Mouse (Mus musculus) erythroblast, embryonic 14.5 days (primary cell): ENCODE measurements at regions not wholly inside any gene's neighbourhood (a gene's known extent, or its start where the extent isn't known, plus 50 kb on each side); places are given as distances from the start of the nearest gene placed in this dataset.

Experiments
- H3K27me3 ChIP-seq: 2 replicates; pipeline ENCODE4 v1.6.1; 2012; ENCODE audit warnings: inconsistent platforms; ENCODE audit not compliant: control insufficient read depth
- H3K36me3 ChIP-seq: 2 replicates; pipeline ENCODE4 v1.6.1; 2012; ENCODE audit warnings: mild to moderate bottlenecking, inconsistent platforms; ENCODE audit not compliant: control insufficient read depth
- H3K4me1 ChIP-seq: 2 replicates; pipeline ENCODE4 v1.6.1; 2012; ENCODE audit warnings: inconsistent platforms; ENCODE audit not compliant: control insufficient read depth
- H3K4me3 ChIP-seq: replicated peaks from 2 replicates; pipeline ENCODE3; 2012; ENCODE audit warnings: moderate library complexity, mild to moderate bottlenecking, inconsistent platforms
- H3K9me3 ChIP-seq: 2 replicates; pipeline ENCODE4 v1.6.1; 2012; ENCODE audit warnings: low read length, inconsistent platforms, mixed read lengths; ENCODE audit not compliant: control insufficient read depth
- GATA1 ChIP-seq: IDR thresholded peaks from 2 replicates; pipeline ENCODE4 v1.6.1; 2012; ENCODE audit warnings: low read length, inconsistent platforms, mixed read lengths
- TAL1 ChIP-seq: IDR thresholded peaks from 3 replicates; pipeline ENCODE4 v1.6.1; 2012; ENCODE audit warnings: low read length, inconsistent platforms, mixed read lengths

DNA sequence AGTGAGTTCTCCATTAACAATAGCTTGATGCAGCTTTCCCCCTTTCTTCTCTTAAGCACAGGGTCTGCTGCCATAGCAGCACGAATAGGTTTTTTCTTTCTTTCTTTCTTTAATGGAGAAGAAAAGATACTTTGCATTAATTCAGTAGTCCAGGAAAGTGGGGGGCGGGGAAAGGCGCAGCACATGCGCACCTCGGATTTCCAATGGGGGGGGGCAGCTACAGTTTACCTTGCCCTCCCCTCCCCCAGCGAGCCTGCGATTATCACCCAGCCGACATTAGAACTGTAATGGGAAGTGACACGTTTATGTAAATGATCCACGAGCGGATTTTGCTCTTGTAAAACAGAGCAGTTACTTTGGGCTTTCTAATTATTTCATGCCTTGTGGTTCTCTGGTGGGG lies 146.6 kb upstream of the Lef1 start:
- Histone ChIP-seq H3K4me1 (no peaks in the 10 kb centered on the region), H3K9me3 (no peaks in the 10 kb centered on the region; the same call in 1 of the 2 replicates), H3K4me3 (no peak overlapping the region), H3K27me3 (no peaks in the 10 kb centered on the region), H3K36me3 (no peaks in the 10 kb centered on the region)
- TF ChIP-seq TAL1 (no peak), GATA1 (no peak)

DNA sequence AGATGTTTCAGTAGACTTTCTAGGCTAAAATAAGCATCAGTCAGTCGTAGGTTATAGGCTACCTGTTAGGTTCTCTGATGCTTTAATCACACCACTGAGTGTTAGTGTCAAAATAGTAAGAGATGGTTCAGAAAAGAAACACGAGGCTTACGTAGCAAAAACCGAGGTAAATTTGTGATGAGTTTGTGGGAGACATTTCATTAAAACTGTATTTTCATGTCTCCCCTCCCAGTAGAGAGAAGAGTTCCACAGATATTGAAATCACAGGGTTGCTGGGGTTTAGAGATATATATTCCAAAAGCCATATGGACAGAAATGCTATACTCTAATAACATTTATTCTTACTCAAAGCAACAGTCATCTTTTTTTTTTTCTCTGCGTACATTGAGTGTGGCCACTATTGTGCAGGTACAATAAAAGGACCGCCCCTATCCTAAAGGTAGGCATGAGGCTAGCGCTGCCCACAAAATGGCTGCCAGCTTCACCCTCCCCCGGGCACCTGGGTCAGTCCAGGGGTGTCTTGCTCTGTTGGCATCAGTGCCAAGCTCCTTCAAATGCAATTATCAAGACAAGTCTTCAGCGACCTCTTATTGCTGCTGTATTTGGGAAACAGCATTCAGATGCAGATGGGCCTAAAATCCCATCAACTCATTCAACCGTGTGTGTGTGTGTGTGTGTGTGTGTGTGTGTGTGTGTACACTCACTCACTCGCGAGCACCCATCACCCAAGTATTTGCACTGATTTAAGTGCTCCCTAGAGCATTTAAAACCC lies 147.4 kb upstream of the Lef1 start:
- H3K27me3 ChIP-seq: no peaks in the 10 kb centered on the region
- H3K4me1 ChIP-seq: no peaks in the 10 kb centered on the region
- H3K9me3 ChIP-seq: no peaks in the 10 kb centered on the region; the same call in 1 of the 2 replicates
- no peaks in the 10 kb centered on the region for H3K36me3 ChIP-seq
- no peak overlapping the region for H3K4me3 ChIP-seq
- TF ChIP-seq GATA1: no peak
- TF ChIP-seq TAL1: no peak

DNA sequence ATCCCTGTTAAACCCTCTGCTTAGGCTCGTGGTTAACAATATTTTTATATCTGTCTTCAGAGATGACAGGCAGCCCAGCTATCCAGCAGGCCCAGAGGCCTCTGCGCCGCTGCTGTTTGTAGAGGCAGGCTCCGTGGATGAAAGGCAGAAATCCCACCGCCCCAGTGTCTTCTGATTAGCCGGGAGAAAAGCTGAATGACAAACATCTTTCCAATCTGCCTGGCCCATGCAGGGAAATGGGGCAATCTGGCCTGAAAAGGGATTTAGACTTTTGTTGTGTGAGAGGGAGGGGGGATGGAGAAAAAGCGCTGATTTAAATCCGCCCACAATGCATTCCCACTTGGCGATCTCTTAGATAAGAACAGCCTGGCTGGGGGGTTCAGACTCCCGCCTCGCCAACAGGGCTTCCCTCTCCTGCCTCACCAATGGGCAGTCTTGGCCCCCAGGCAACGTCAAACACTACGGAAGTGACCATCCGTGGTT lies 148.1 kb upstream of the Lef1 start:
- Histone ChIP-seq H3K9me3 (no peaks in the 10 kb centered on the region; the same call in 1 of the 2 replicates), H3K36me3 (no peaks in the 10 kb centered on the region)
- TF ChIP-seq GATA1 (no peak), TAL1 (no peak)

DNA sequence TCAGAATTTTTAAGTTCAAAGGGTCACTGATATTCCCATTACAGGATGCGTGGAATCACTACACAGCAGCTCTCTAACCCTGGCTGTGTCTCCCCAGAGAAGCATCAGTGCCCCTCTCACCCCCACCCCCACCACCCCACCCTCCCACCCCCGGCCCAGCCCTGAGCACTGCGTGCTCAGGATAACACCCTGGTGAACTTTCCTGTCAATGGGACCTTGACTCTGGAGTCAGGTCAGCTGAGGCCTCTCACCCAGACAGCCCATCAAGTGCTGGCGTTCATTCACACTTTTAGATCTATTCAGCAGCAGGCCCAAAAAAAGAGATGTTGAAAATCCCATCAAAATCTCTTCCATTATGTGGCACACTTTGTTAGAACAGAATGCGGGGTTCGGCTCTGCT lies 148.6 kb upstream of the Lef1 start:
- H3K9me3 ChIP-seq: no peaks in the 10 kb centered on the region; the same call in 1 of the 2 replicates
- TF ChIP-seq TAL1 (no peak), GATA1 (no peak)
- H3K36me3 ChIP-seq: no peaks in the 10 kb centered on the region
- no peaks in the 10 kb centered on the region for H3K4me1 ChIP-seq
- H3K4me3 ChIP-seq: no peak overlapping the region
- no peaks in the 10 kb centered on the region for H3K27me3 ChIP-seq

More for the DNA sequence above, 148.1 kb upstream of the Lef1 start:
- no peak overlapping the region for H3K4me3 ChIP-seq
- no peaks in the 10 kb centered on the region for H3K4me1 ChIP-seq
- no peaks in the 10 kb centered on the region for H3K27me3 ChIP-seq

DNA sequence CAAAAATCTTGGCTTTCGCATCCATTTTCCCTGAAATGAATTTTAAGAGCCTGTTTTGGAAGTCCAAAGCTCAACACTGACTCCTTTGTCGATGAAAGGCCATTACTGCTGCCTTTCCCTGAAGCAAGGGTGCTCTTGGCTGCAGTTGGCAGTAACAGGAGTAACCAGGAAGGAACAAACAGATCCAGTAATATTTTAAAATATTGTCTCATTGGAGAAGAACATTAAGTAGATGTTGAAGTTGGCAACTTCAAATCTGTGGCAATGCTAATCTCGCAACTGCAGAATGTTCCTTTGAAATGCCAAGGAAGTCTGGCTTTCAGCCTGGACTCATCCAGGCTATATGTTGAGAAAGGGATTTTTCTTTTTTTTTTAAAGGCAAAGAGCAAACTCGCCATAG lies 154.3 kb upstream of the Lef1 start:
- H3K36me3 ChIP-seq: no peaks in the 10 kb centered on the region
- H3K27me3 ChIP-seq: no peaks in the 10 kb centered on the region
- TF ChIP-seq TAL1: no peak
- TF ChIP-seq GATA1: no peak
- H3K4me1 ChIP-seq: no peaks in the 10 kb centered on the region
- no peak overlapping the region for H3K4me3 ChIP-seq
- H3K9me3 ChIP-seq: peaks cover 8% of the 10 kb centered on the region; the same call in 1 of the 2 replicates

DNA sequence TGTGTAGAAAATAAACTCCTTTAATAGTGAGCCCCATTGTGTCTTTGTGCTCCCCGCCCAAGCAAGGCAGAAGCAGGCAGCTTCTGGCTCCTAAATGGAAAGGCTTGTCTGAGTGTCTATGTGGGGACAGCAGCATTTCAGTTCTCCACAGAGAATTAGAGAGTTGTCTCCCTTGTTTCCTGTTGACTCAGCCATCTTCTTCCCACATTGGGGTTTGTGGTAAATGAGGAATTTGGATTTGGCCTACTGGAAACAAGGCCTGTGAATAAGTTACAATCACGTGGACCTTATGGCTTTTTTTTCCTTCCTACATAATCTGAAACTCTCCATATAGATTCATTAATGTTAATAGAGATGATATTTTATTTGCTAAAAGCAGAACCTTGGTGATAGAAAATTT lies 158.9 kb upstream of the Lef1 start:
- Histone ChIP-seq H3K9me3 (peaks cover 8% of the 10 kb centered on the region; the same call in 1 of the 2 replicates), H3K27me3 (no peaks in the 10 kb centered on the region; the same call in 1 of the 2 replicates), H3K4me3 (no peak overlapping the region), H3K4me1 (no peaks in the 10 kb centered on the region), H3K36me3 (no peaks in the 10 kb centered on the region)
- TF ChIP-seq TAL1 (no peak), GATA1 (no peak)

DNA sequence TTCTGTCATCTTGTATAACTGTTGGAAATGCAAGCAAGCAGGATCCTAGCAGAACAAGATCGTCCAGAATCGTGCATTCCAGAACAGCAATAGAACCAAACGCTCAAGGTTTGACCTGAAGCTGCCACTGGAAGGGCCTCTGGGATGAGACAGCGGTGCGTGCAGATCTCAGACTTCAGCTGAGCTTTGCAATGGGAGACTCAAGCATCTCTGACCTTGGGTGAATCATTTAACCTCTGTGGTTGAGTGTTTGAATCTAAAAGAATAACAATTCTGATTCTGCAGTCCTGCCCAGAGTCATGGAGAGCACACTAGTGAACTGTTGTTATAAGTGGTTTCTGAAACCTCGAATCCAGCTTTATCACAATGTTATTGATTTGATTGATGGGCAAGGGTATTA lies 159.4 kb upstream of the Lef1 start:
- Histone ChIP-seq H3K36me3 (no peaks in the 10 kb centered on the region), H3K27me3 (peaks cover 4% of the 10 kb centered on the region), H3K4me1 (no peaks in the 10 kb centered on the region), H3K4me3 (no peak overlapping the region), H3K9me3 (peaks cover 8% of the 10 kb centered on the region; the same call in 1 of the 2 replicates)
- TF ChIP-seq GATA1 (no peak), TAL1 (no peak)

DNA sequence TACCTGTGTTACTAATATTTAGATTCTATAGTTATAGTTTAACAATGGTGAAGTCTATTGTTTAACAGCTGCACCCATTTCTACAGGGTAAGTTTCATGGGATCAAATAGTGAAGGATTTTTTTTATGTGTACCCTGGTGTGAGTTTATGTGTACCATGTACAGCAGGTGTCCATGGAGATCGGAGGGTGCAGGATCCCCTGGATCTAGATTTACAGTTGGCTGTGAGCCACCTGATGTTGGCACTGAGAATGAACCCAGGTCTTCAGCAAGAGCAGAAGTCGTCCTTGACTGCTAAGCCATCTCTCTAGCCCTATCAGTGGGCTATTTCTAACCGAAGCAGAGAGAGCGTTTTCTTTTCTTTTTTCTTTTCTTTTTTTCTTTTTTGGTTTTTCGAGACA lies 162.4 kb upstream of the Lef1 start:
- no peak for TF ChIP-seq TAL1
- TF ChIP-seq GATA1: no peak
- Histone ChIP-seq H3K9me3 (no peaks in the 10 kb centered on the region), H3K36me3 (no peaks in the 10 kb centered on the region), H3K4me1 (no peaks in the 10 kb centered on the region), H3K27me3 (peaks cover 7% of the 10 kb centered on the region), H3K4me3 (no peak overlapping the region)

DNA sequence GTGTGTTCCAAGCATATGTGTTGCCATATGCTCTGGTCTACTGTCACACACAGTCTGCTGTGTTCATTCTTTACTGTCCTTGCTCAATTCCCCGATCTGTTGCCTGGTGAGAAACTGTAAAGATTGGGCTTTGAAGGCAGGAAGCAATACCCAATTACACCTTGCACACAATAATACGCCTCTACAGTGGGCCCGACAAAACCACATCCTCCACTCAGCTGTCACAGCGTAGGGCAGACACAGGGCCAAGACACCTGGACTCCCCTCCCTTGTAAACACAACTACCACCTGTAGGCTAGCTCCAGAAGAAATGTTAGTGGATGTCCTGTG lies 163.0 kb upstream of the Lef1 start:
- Histone ChIP-seq H3K4me1 (no peaks in the 10 kb centered on the region), H3K4me3 (no peak overlapping the region), H3K36me3 (no peaks in the 10 kb centered on the region), H3K27me3 (peaks cover 7% of the 10 kb centered on the region), H3K9me3 (no peaks in the 10 kb centered on the region)
- TF ChIP-seq GATA1: no peak
- TF ChIP-seq TAL1: no peak
